Mouse (Mus musculus): ENCODE measurements around the gene Cd302.
A peak's percentile ranks its signal among the peaks of the same experiment; 100 is the strongest.

Gene Cd302

GRCm38 (mm10) chr2:60252782-60253181 is 31.5 kb downstream of the Cd302 start:
- DNase-seq, result no peak

GRCm38 (mm10) chr2:60234506-60234905 is 49.8 kb downstream of the Cd302 start:
- DNase-seq, result peak in 1 of 2 experiments; percentile 11

DNA sequence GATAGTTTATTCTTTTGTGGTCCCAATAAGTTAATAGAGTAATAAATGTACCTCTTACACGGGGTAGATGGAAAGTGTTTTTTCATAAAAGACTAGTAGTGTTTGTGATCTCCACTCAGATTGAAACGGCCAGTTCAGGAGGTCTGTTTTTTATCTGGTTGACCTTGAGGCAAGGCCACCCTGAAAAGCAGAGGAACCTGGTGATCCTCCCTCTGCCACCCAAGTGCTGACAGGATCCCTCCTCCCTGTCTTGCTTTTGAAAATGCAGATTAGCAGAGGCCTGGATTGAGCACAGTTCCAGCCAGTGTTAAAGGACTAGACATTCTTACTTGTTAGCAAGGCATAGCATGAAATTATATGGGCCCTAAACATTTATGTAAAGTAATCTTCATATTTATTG is 51.1 kb downstream of the Cd302 start:
- no peak for DNase-seq

- DNase-seq, result no peak
Measured at GRCm38 (mm10) chr2:60230361-60230760, 53.9 kb downstream of the Cd302 start.

GRCm38 (mm10) chr2:60228470-60228869 is 55.8 kb downstream of the Cd302 start:
- DNase-seq, result no peak

GRCm38 (mm10) chr2:60223489-60223888 is 60.8 kb downstream of the Cd302 start:
- no peak for DNase-seq

- DNase-seq, result no peak
Measured at GRCm38 (mm10) chr2:60221954-60222353, 62.3 kb downstream of the Cd302 start.

- DNase-seq, result no peak
Measured at GRCm38 (mm10) chr2:60221236-60221635, 63.1 kb downstream of the Cd302 start.

DNA sequence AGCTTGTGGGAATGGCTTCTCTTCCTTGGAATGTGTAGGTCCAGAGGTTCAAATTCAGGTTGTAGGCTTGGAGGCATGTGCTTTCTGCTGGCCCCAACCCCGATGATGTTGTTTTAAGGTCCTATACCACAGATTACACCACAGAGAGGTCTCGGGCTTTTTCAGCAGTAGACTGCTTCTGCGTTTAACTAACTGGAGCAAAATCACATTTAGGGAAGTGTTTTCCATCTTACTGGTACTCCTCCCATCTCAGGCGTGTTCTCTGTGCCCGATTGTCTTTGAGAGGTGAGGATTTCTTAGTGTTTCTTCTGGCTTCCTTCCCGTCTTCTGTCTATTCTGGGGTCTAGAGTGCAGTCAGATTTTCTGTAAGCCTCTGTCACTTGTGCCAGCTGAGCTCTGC is 66.7 kb downstream of the Cd302 start:
- DNase-seq, result no peak

DNA sequence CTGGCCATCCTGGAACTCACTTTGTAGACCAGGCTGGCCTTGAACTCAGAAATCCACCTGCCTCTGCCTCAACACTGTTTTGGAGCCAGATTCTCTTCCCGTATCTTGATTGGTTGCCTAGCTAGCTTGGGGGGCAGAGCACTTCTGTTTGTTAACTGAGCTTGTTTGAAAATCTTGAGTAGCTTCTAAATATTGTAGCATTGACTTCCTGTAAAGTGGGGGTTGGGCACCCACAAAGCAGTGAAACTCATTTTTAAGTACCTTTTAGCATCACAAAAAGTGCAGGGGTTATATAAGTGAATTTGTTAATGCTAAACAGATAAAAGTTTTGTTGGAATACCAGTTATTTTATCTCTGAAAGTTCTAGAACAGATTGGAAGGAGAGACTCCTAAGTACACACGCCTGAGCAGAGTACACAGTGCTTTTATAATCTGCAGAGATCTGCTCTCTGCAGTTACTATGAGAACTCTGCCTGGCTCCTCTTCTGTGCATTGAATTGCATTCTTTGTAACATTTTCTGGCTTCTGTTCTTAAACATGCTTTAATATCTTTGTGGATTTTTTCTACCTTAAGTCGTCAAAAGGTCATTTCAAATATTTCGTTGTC is 67.6 kb downstream of the Cd302 start:
- no peak for DNase-seq

DNA sequence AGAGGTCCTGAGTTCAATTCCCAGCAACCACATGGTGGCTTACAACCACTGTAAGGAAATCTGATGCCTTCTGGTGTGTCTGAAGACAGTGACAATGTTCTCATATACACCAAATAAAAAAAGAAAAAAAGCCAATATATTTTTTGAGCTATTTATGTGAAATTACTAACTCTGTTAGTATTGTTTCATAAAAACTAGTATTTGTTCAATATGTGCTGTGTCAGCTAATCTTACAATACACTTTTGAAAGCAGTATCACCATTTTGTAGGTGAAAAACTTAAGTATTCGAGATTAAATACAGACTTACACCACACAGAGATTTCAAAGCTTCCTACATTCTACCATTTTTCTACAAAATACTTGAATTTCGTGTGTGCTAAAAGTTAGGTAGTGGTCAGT is 69.6 kb downstream of the Cd302 start:
- no peak for DNase-seq

GRCm38 (mm10) chr2:60212488-60212887 is 71.8 kb downstream of the Cd302 start:
- no peak for DNase-seq

GRCm38 (mm10) chr2:60210821-60211220 is 73.5 kb downstream of the Cd302 start:
- DNase-seq, result no peak

- DNase-seq, result peak; percentile 83 to 87
Measured at GRCm38 (mm10) chr2:60209703-60210651, 74.3 kb downstream of the Cd302 start, which contains the start of the genes Baz2b and March7. Gene Baz2b, minus strand, starts transcription at chr2:60209839. Gene March7, plus strand, starts transcription at chr2:60209887.

- DNase-seq, result peak; percentile 55 to 59
Measured at GRCm38 (mm10) chr2:60209122-60209611, 75.1 kb downstream of the Cd302 start.

- no peak for DNase-seq
Measured at GRCm38 (mm10) chr2:60205795-60206194, 78.5 kb downstream of the Cd302 start.

- no peak for DNase-seq
Measured at GRCm38 (mm10) chr2:60204162-60204561, 80.1 kb downstream of the Cd302 start.

- no peak for DNase-seq
Measured at GRCm38 (mm10) chr2:60203733-60204132, 80.6 kb downstream of the Cd302 start.

DNA sequence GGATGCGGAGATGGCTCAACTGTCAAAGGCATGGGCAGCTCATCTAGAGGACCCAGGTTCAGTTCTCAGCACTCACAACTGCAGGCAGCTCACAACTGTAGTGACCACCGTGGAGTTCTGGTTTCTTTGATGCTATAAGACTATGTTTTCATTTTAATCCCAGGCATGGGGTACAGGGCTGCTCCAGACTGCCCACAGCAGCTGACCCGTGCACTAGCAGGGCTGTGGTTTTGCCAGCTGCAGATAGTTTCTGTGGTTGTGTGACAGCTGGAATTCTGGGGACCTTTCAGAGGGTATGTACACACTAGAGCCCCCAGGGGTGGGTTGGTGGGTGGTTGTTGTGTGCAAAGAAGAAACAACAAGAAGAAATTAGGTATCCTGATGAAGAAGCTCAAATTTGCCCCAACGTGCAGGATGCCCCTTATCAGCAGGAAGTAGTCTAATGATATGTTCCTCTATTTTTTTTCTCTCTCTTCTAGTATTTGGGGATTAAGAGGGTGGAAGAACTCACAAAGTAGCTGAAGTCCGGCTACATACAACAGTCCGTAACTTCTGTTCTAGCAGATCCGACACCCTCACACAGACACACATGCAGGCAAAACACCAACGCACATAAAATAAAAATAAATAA is 81.3 kb downstream of the Cd302 start:
- DNase-seq, result no peak

All from lung, adult 18-20 months (tissue).